Mouse (Mus musculus): ENCODE data around the gene Dand5.
"Not testable (repeated sequence)": the region's sequence is repeated elsewhere in the genome, so short reads cannot be mapped to it uniquely, and the experiment has no call there.

Dand5 gene

GRCm38 (mm10) chr8:84834866-84835855 is 12.5 kb upstream of the Dand5 start:
- no peak for DNase-seq (ENCODE audit: low spot score)

- DNase-seq (ENCODE audit: low spot score) = no peak
These were observed 11.6 kb upstream of the Dand5 start for GRCm38 (mm10) chr8:84834002-84834865.

- no peak for DNase-seq (ENCODE audit: low spot score)
These were observed 10.4 kb upstream of the Dand5 start for GRCm38 (mm10) chr8:84832759-84833742.

GRCm38 (mm10) chr8:84832034-84832717 is 9.6 kb upstream of the Dand5 start:
- peak; percentile 84 for DNase-seq (ENCODE audit: low spot score)

GRCm38 (mm10) chr8:84831490-84831889 is 8.9 kb upstream of the Dand5 start, which contains the start of gene Gadd45gip1:
Gadd45gip1 (plus strand) TSS chr8:84831522.
- peak; percentile 80 for DNase-seq (ENCODE audit: low spot score)

GRCm38 (mm10) chr8:84826518-84826917 is 3.9 kb upstream of the Dand5 start:
- not testable (repeated sequence) for DNase-seq (ENCODE audit: low spot score)

- no peak for DNase-seq (ENCODE audit: low spot score)
These were observed 3.0 kb upstream of the Dand5 start for GRCm38 (mm10) chr8:84825636-84826035.

GRCm38 (mm10) chr8:84823653-84824052 is 1.0 kb upstream of the Dand5 start:
- DNase-seq (ENCODE audit: low spot score) = no peak

GRCm38 (mm10) chr8:84816117-84816516 is 6.5 kb downstream of the Dand5 start:
- DNase-seq (ENCODE audit: low spot score) = no peak

GRCm38 (mm10) chr8:84815547-84815946 is 7.1 kb downstream of the Dand5 start:
- DNase-seq (ENCODE audit: low spot score) = peak; percentile 92

GRCm38 (mm10) chr8:84814555-84815441 is 7.8 kb downstream of the Dand5 start:
- no peak for DNase-seq (ENCODE audit: low spot score)

- no peak for DNase-seq (ENCODE audit: low spot score)
These were observed 8.4 kb downstream of the Dand5 start for GRCm38 (mm10) chr8:84814240-84814554.

GRCm38 (mm10) chr8:84813830-84814229 is 8.8 kb downstream of the Dand5 start:
- no peak for DNase-seq (ENCODE audit: low spot score)

- peak; percentile 73 for DNase-seq (ENCODE audit: low spot score)
These were observed 9.6 kb downstream of the Dand5 start for GRCm38 (mm10) chr8:84813059-84813458.

- DNase-seq (ENCODE audit: low spot score) = no peak
These were observed 11.3 kb downstream of the Dand5 start for GRCm38 (mm10) chr8:84811303-84811702.

- DNase-seq (ENCODE audit: low spot score) = peak; percentile 79
These were observed 11.7 kb downstream of the Dand5 start for GRCm38 (mm10) chr8:84810896-84811295.

GRCm38 (mm10) chr8:84809941-84810280 is 12.7 kb downstream of the Dand5 start:
- DNase-seq (ENCODE audit: low spot score) = no peak

- DNase-seq (ENCODE audit: low spot score) = no peak
These were observed 13.3 kb downstream of the Dand5 start for GRCm38 (mm10) chr8:84809109-84809940.

- no peak for DNase-seq (ENCODE audit: low spot score)
These were observed 16.6 kb downstream of the Dand5 start for GRCm38 (mm10) chr8:84806031-84806430.
